Comparison of ENCODE assay signal across 11 mouse cellular contexts in the genomic region with DNA sequence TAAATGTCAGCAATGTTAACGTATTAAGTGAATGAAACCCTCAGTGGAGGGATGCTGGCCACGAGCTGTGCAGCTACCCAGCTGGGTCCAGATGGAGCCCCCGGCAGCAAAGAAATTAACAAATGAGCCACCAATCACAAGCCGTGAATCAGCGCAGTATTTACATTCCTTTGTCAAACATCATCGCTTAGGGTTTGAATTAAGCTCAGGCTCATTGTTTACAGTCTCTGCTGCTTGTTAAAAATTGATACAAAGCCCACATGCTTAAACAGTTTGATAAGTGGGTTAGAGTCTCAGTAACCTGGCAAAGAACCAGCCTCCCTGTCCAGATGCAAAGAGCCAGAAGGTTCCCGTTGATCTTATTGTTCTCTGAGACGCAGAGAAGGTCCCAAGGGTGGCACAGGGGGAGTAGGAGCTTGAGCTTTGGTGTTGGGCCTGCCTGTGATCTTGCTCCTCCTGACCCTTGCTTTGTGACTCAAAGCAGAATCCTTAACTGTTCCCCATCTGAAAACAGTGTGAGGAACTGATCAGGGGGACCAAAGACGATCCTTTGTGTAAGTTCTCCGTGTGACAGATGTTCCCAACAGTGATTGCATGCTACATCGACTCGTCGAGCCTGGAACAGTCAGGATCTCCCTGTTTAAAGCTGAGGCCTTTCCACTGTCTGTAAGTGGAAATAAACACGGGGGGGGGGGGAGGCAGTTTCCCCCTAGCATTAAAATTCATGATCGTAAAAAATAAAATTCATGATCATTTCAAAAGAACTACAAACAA. TPM values are rescaled to one million over a fixed set of nuclear protein-coding genes. Genes with fewer than 3 reads are reported as not detected.
A peak's percentile ranks its signal among the peaks of the same experiment; 100 is the strongest.
DNase-seq lines count a peak whose midpoint lies in the region; ATAC-seq and TF ChIP-seq lines count a peak whose summit lies in the region.
"Had no signal": no experiment of that assay in that cellular context is flagged by ENCODE, and none has a peak within 500 bp of the region (broad histone marks: within the 10 kb centered on the region; RNA-seq: fewer than 3 reads in every experiment).

No protein-coding gene starts in this region.

- no peak overlapping the region for H3K9ac ChIP-seq in lung, postnatal 0 days (replicated peaks; ENCODE audit: low read depth)
- H3K9ac ChIP-seq in forebrain, embryonic 14.5 days (ENCODE audit: low read length) = no peak overlapping the region
- H3K9ac ChIP-seq in stomach, embryonic 16.5 days (ENCODE audit: low read length) = no peak overlapping the region
- H3K9ac ChIP-seq: heart, embryonic 15.5 days had no signal

- TF ChIP-seq EP300 in lung, postnatal 0 days (IDR thresholded peaks at IDR 0.05) = no peak

- no peaks in the 10 kb centered on the region for H3K9me3 ChIP-seq in lung, postnatal 0 days (ENCODE audit: low read length)
- no peaks in the 10 kb centered on the region for H3K9me3 ChIP-seq in forebrain, embryonic 14.5 days (replicated peaks; ENCODE audit: control insufficient read depth, low read length)
- no peaks in the 10 kb centered on the region for H3K9me3 ChIP-seq in stomach, embryonic 16.5 days (replicated peaks; ENCODE audit: control insufficient read depth, low read length)
- H3K9me3 ChIP-seq: heart, embryonic 15.5 days had no signal

- no peak for TF ChIP-seq CTCF in lung, postnatal 0 days (IDR thresholded peaks at IDR 0.05)

- intact Hi-C loops in left cerebral cortex, postnatal 14 days (cut with DNase I) = no loop called here

- H3K4me1 ChIP-seq in lung, postnatal 0 days (ENCODE audit: insufficient read depth, low read depth, low read length) = no peaks in the 10 kb centered on the region
- peaks cover 19% of the 10 kb centered on the region for H3K4me1 ChIP-seq in forebrain, embryonic 14.5 days (ENCODE audit: control insufficient read depth, insufficient read depth, low read length)
- peaks cover 10% of the 10 kb centered on the region for H3K4me1 ChIP-seq in stomach, embryonic 16.5 days (ENCODE audit: control insufficient read depth, insufficient read depth, low read length)

- DNase-seq in lung, postnatal 0 days (ENCODE audit: low spot score) = peak; percentile 62
- no peak for DNase-seq in lung, postnatal 25 days (ENCODE audit: low spot score)
- peak; percentile 81 for DNase-seq in forebrain, embryonic 14.5 days (ENCODE audit: low spot score)
- peak; percentile 34 to 63 for DNase-seq in lung, postnatal 4 days
- no peak for DNase-seq in left cerebral cortex, postnatal 14 days (ENCODE audit: low spot score in 2 of 2)
- DNase-seq in spleen, postnatal 36 days (ENCODE audit: low spot score in 2 of 2) = no peak
- DNase-seq in adrenal gland, postnatal 36 days = no peak

- H3K4me3 ChIP-seq in lung, postnatal 0 days (ENCODE audit: low read depth, low read length) = no peak overlapping the region
- no peak overlapping the region for H3K4me3 ChIP-seq in forebrain, embryonic 14.5 days (ENCODE audit: low read depth, low read length)
- no peak overlapping the region for H3K4me3 ChIP-seq in stomach, embryonic 16.5 days (replicated peaks; ENCODE audit: low read length)
- H3K4me3 ChIP-seq: heart, embryonic 15.5 days had no signal

- peak; percentile 84 for ATAC-seq in lung, postnatal 0 days
- peak; percentile 84 for ATAC-seq in forebrain, embryonic 14.5 days
- peak; percentile 89 for ATAC-seq in stomach, embryonic 16.5 days (ENCODE audit: insufficient read depth, low FRiP score)

- WGBS in lung, postnatal 0 days = 25% methylated on average over 15 of the region's 15 CpGs
- WGBS in forebrain, embryonic 14.5 days = 23% methylated on average over 15 of the region's 15 CpGs
- WGBS in stomach, embryonic 16.5 days = 22% methylated on average over 15 of the region's 15 CpGs

- H3K4me2 ChIP-seq in lung, postnatal 0 days (replicated peaks; ENCODE audit: low read depth, low read length) = no peak overlapping the region
- H3K4me2 ChIP-seq in forebrain, embryonic 14.5 days (ENCODE audit: low read length) = no peak overlapping the region
- H3K4me2 ChIP-seq in stomach, embryonic 16.5 days (ENCODE audit: low read depth, low read length) = peak overlapping the region; percentile 22; the same call in 1 of the 2 replicates
- H3K4me2 ChIP-seq: heart, embryonic 15.5 days had no signal

- no peaks in the 10 kb centered on the region for H3K36me3 ChIP-seq in lung, postnatal 0 days (ENCODE audit: insufficient read depth, low read length)
- no peaks in the 10 kb centered on the region for H3K36me3 ChIP-seq in forebrain, embryonic 14.5 days (ENCODE audit: control insufficient read depth, insufficient read depth, low read length)
- H3K36me3 ChIP-seq in stomach, embryonic 16.5 days (ENCODE audit: control insufficient read depth, insufficient read depth, low read length) = no peaks in the 10 kb centered on the region
- H3K36me3 ChIP-seq: G1E; heart, embryonic 15.5 days had no signal

- H3K27me3 ChIP-seq in lung, postnatal 0 days (replicated peaks; ENCODE audit: insufficient read depth, low read length) = no peaks in the 10 kb centered on the region
- no peaks in the 10 kb centered on the region for H3K27me3 ChIP-seq in forebrain, embryonic 14.5 days (replicated peaks; ENCODE audit: control insufficient read depth, insufficient read depth, low read length)
- H3K27me3 ChIP-seq in stomach, embryonic 16.5 days (ENCODE audit: control insufficient read depth, insufficient read depth, low read length) = no peaks in the 10 kb centered on the region; the same call in 1 of the 2 replicates
- H3K27me3 ChIP-seq: heart, embryonic 15.5 days had no signal

- no peak overlapping the region for H3K27ac ChIP-seq in lung, postnatal 0 days (ENCODE audit: low read length)
- H3K27ac ChIP-seq in forebrain, embryonic 14.5 days (ENCODE audit: low read depth, low read length) = peak overlapping the region; percentile 60; the same call in 1 of the 2 replicates
- peak overlapping the region; percentile 79 for H3K27ac ChIP-seq in stomach, embryonic 16.5 days (ENCODE audit: low read length)
- H3K27ac ChIP-seq: heart, embryonic 15.5 days had no signal

RNA-seq across cellular contexts. Expression of a gene that starts 9.9 kb away (rescaled TPM):
- polyA plus RNA-seq in lung, postnatal 0 days (2015; fragmentation: Nextera tagmentation; extraction: Ambion mirVana) = 5.6 and 6.5 TPM in 2 replicates
- 0.08 and 0.16 TPM in 2 replicates for polyA plus RNA-seq in forebrain, embryonic 14.5 days (2014; fragmentation: Nextera tagmentation; extraction: Ambion mirVana)
- polyA plus RNA-seq in stomach, embryonic 16.5 days (2015; fragmentation: Nextera tagmentation; extraction: Ambion mirVana) = 0.80 TPM in 1 of 2 replicates, not detected in the other
- total RNA-seq in left cerebral cortex, postnatal 14 days (2021) = under 1 TPM; 0.61 to 0.66 TPM
- under 1 TPM in 1 of 2 experiments, not detected in 1; 0.10 TPM for total RNA-seq in adrenal gland, postnatal 36 days (2021)
- polyA plus RNA-seq: G1E; small intestine, adult 2 months had no signal

RNA-seq across cellular contexts. Expression of a gene that starts 45.0 kb away (rescaled TPM):
- polyA plus RNA-seq in lung, postnatal 0 days (2015; fragmentation: Nextera tagmentation; extraction: Ambion mirVana) = 9.6 and 10.2 TPM in 2 replicates
- 18.1 and 20.0 TPM in 2 replicates for polyA plus RNA-seq in forebrain, embryonic 14.5 days (2014; fragmentation: Nextera tagmentation; extraction: Ambion mirVana)
- 12.4 and 13.3 TPM in 2 replicates for polyA plus RNA-seq in stomach, embryonic 16.5 days (2015; fragmentation: Nextera tagmentation; extraction: Ambion mirVana)
- 10 to 100 TPM; 56.9 to 65.3 TPM for total RNA-seq in left cerebral cortex, postnatal 14 days (2021)
- total RNA-seq in adrenal gland, postnatal 36 days (2021) = 10 to 100 TPM; 26.5 to 29.5 TPM

Comparison
In these comparisons a context has a peak if more than half of its experiments do, and no peak if none do; other contexts are left out.
1. DNase-seq: peak in lung, postnatal 0 days (single experiment), forebrain, embryonic 14.5 days (single experiment) and lung, postnatal 4 days (2 of 2); none in lung, postnatal 25 days (single experiment), left cerebral cortex, postnatal 14 days (0 of 2), spleen, postnatal 36 days (0 of 2) and adrenal gland, postnatal 36 days (0 of 2).
2. Peak in every context shown above with its lines, with median percentiles within 50 percentile points of each other: ATAC-seq.